Mouse (Mus musculus) right cerebral cortex, postnatal 4 days (tissue): ENCODE data around the gene Cnst.
A peak's percentile ranks its signal among the peaks of the same experiment; 100 is the strongest.

Source experiments
- DNase-seq: peaks from one replicate; pipeline ENCODE4 v3.0.0-alpha.2; 2022

Gene Cnst

DNA sequence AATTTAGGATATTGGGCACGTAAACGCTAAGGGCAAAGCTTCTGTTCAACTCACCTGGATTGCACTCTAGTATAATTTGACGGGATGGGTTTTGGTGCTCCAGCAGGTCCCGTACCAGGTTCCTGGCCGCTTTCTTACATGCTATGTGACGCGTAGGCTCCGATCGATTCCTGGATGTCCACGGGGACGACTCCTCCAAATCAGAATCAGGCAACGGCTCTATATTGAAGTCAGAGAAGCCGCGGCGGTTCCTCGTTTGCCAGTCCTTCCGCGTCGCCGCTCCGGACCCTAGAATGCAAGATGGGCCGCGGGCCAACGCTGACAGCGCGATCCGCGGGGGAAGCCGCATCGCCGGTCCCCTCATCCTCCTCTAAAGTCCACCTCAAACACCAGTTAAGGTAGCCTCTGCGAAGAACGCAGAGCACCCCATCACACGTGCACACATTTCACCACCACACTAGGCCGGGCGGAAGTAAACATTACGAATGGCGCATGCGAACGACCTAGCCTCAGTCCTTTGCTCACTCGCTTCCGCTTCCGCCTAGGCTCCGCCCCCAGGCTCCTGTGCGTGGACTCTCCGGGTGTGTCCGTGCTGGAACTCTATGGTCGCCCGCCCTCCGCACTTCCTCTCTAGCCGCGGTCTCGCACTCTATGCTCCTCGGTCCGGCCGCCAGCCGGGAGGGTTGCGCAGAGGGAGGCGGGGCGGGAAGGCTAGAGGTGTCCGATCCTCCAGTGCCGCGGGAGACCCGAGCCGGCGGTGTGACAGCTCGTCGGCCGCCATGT, at the start of gene Cnst, which contains the start of gene Tfb2m:
TSS of gene Cnst (plus strand) at position 603 of the 783 bp plus-strand sequence.
TSS of gene Tfb2m (minus strand) at position 500 of the 783 bp plus-strand sequence.
- peak; percentile 92 for DNase-seq

DNA sequence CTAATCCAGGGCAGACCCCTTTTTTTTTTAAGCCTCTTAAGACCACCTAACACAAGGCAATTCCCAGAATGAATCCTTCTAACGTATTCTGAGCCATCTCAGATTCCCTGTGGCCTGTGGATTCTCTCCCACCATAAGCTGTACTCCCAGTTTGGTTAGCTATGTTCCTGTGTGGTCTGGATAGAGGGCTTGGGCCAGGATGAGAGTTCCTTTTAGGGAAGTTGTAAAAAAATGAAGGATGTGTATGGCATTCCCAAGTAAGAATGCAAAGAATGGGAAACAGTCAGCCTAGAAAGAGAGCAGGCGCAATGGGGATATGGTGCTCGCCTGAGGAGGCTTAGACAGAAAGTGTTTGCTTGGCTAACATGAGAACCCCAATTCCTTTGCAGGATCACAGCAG, 46.9 kb upstream of the Cnst start:
- no peak for DNase-seq

- no peak for DNase-seq
Observed at GRCm38 (mm10) chr1:179502565-179502964, 43.6 kb upstream of the Cnst start.

GRCm38 (mm10) chr1:179506530-179507315, 39.4 kb upstream of the Cnst start:
- DNase-seq, result no peak

DNA sequence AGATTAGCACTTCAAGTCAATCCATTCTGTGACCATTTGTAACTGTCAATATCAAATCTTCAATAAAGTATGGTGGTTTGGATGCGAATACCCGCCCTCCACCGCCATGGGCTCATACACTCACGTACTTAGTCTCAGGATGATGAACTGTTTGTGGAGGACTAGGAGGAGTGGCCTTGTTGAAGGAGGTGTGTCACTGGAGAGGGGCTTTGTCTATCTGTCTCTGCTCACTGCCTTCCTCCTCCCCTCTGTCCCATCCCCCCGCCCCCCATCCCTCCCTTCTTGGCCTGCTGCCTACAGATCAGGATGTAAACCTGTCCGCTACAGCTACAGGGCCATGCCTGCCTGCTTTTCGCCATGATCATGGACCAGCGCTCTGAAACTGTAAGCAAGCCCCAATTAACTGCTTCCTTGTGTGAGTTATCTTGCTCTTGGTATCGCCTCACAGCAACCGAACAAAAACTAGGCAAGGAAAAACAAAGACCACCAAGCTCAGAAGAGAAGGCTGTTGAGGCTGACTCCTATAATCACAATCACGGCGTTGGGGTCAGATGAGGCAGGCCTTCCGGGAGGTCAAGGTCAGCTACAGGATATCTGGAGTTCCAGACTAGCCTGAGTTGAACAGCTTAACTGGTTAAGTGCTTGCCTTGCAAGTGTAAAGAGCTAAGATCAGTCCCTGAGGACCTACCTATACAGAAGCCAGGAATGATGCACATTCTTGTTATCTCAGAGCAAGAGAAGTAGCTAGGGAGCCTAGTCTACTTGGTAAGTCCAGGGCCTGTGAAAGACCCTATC, 35.4 kb upstream of the Cnst start:
- no peak for DNase-seq

DNA sequence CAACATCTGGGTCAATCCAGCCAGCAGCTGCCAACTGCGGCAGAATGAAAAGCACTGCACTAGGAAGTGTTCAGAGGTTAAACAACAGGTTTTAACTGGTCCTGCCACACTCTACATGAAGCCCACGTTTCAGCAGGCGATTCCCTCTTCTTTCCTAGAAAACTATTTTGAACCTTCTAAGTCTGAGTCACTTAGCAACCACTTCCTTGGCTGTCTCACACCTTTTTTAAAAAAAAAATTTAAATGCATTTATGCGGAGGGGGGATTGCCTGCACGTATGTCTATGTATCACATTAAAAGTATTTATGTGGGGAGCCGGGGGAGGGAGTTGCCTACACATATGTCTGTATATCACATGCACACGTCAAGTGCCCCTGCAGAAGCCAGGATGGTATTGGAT, 34.3 kb upstream of the Cnst start:
- no peak for DNase-seq

DNA sequence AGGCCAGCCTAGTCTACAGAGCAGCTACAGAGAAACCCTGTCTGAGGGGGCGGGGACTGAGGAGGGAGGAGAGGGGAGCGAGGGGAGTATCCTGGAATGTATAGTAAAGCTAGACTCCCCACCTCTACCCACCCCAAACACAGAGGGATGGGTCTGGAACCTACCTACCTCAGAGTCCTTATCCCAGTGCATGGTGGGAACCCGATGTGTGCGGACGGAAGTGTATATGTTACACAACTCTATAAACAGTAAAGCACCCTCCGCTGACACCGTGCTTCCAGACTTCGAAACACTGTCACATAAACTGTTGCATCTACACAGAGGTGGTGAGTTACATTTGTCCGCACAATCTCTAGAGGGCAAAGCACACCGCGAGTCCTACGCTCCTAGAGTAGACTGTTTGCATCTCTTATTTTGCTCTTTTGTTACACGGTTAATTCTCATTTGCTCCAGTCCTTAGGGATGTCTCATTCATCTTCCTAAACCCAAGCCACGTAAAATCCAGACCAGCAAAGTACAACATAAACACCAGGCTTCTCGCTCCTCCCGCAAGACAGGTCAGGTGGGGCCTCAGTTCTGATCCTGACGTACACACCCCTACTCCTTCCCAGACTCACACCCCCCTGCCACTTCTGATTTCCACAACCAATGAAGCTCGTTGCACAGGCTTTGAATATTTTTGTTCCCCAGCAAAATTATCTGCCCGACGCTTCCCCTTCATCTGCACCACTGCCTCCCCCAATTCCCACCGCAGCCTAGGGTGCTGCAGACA, 29.0 kb upstream of the Cnst start:
- no peak for DNase-seq

DNA sequence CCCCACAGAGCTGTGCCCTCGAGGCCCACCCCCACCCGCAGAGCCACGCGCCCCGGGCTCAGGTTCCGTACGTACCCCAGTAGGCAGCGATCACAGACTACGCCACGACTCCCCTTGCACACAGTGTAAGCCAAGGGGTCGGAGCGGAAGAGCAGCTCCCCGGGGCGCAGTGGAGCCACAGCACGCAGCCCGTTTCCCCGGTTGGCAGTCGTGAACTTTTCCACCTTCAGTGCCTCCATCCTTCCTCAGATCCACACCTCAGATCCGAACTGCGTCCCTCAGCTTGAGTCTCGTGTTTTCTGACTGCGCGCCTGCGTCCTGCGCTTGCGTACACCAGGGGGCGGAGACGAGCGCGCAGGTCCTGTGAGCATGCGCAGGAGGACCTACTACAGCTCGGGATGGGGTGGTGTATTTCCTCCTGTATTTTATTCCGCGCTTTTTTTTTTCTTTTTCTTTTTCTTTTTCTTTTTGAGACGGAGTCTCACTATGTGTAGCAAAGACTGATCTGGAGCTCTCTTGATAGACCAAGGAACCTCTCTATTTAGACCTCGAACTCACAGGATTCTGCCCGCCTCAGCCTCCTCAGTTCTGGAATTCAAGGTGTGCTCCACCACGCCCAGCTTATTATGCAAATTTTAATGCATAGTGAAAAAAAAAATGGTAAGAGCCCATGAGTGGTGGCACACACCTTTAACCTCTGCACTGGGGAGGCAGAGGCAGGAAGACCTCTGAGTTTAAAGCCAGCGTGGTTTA, 28.3 kb upstream of the Cnst start, which contains the start of gene Smyd3:
TSS of gene Smyd3 (minus strand) at position 329 of the 753 bp plus-strand sequence.
- DNase-seq, result peak; percentile 82

DNA sequence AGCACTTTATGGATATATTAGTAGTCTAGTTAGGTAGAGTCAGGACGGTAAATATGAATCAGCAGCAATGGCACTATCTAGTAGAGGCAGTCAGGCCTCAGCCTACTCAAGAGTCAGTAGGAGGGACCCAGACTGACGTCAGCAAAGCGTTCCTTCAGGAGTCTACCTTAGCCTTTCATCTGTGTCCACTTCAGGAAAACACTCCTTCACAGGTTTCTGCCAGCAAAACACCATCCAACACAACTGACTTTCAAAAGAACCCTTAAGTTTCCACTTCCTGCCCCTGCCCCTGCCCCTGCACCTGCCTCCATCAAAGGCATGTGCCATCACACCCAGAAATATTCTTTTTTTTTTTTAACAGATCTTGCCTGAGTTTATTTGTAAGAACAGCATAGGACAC, 26.3 kb upstream of the Cnst start:
- DNase-seq, result no peak

DNA sequence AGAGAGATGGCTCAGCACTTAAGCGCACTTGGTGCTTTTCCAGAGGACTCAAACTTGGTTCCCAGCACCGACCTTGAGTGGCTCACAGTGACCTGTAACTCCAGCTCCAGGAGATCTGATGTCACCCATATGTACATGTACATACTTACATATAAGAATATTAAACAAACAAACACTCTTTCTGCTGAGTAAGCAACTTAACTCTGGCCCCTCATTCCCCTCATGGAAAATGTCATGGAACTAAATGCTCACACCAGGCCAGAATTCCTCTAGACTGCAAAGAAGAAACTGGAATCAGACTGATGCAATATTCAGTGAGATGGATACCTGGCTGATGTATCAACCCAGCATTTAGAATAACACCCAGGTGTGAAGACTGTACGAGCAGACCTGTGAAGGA, 7.1 kb upstream of the Cnst start:
- no peak for DNase-seq

DNA sequence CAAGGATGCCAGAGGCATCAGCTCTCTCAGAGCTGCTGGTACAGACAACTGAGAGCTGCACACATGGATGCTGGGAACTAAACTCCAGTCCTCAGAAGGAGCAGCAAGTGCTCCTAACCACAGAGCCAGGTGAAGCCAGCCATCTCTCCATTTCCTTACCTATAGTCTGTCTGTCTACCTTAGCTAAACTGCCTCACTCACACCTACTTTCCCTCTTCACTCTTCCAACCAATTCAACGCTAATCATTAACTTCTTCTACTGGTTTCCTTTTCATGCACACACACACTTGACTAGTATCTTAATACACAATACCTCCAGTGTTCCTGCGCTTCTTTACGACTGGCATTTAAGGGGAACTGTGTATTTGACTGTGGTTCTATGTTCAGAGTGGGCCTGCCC, 6.3 kb upstream of the Cnst start:
- DNase-seq, result no peak

GRCm38 (mm10) chr1:179541502-179541901, 4.7 kb upstream of the Cnst start:
- no peak for DNase-seq

- peak; percentile 68 for DNase-seq
Observed at GRCm38 (mm10) chr1:179546551-179546917, 364 bp downstream of the Cnst start.

GRCm38 (mm10) chr1:179547176-179547575, 1.0 kb downstream of the Cnst start:
- no peak for DNase-seq

DNA sequence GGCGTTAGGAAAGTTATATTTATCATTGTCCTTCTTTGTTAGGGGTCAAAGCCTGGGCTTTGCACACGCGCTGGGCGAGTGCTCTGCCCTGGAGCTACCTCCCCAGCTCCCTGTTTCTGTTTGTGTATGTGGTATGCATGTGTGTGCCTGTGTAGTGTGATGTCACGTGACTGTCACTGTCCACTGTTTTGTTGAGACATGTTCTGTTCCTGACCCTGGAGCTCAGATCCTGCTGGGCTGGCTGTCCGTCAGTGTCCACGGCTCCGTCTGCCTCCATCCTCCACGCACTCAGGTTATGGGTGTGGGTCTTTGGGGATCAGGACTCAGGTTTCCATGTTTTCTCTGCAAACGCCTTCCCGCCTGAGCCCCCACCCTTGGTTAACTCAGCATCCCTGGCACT, 2.0 kb downstream of the Cnst start:
- no peak for DNase-seq

DNA sequence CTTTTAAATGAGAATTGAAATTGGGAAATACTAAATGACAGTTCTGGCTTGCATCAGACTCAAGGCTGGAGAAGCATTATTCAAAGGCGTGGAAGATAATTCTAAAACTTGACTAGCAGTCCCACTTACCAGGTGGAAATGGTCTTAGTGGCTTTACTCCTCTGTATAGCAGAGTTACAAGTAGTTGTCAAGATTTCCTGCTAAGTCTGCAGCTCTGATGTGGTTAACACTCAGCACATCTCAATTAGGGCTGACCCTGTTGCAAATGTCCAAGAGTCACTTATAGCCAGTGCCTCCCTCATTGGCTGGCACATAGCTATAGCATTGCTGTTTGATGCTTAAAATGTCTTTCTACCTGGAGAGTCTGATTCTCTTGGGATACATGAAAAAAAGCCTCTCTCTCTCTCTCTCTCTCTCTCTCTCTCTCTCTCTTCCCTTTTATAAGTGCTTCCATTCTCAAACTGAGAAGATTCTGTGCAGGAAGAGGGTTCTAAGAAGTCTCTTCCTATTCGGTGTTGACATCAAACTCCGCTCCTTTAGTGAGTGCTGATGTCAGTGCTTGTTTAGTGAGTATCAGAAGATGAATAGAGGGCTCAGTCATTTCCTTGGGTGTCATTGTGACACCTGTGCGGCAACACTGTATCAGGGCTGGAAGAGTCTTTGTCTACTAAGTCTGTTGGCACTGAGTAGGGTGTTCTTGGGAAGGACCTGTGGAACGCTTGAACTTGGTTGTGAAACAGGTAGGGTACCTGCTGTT, 3.0 kb downstream of the Cnst start:
- no peak for DNase-seq

DNA sequence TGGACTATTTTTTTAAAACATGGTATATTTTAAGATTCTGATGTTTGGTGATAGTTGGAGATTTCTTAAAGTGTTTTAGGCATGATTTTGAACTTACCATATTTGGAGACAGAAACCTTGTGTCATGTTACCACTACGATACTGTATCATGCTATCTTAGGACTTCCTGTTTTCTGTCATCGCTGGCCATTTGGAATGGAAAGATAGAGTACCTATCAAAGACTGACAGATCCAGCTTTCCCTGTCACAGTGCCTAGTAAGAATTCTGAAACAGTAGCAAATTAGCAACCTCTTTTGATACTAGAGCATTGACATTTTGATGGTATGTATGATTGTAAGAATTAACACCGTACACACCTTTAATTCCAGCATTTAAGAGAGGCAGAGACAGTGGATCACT, 5.2 kb downstream of the Cnst start:
- DNase-seq, result no peak

DNA sequence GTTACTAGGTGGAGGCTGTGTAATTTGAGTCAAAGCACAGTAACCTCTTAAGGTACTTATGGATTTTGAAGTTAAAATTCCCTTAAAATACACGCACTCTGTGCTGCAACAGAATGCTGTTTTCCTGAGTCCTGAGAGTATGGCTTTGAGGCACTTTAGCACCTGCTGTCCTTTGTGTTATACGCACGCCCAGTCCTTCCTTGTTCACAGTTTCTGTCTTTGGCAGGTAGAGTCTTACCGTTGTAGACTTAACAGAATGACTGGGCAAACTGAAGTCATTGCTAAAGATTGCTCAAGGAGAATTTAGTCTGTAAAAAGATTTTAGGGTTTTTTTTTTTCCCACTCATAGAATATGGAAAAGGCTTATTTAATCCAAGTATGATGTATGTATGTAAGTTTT, 5.8 kb downstream of the Cnst start:
- DNase-seq, result no peak

DNA sequence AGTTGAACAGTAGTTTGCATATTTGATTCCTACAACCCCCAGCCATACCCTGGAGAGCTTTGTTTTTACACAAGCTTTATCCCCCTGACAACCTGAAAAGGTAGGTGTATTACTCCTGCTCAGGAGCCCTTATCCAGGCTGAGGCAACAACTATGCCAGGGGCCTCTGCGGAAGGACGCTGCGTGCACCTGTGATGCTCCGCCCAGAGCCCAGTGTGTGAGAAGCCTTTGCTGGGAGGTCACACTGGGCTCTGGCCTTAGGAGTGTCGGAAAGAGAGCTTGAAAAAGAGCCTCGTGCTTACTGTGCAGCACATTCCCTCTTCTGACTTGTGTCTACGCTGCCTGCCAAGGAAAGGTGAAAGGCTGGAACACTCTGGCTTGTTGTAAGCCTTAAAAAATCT, 6.6 kb downstream of the Cnst start:
- DNase-seq, result no peak

- no peak for DNase-seq
Observed at GRCm38 (mm10) chr1:179553197-179553948, 7.2 kb downstream of the Cnst start.
